Mouse (Mus musculus): ENCODE measurements around the gene Pou2f2. TPM values are rescaled to one million over a fixed set of nuclear protein-coding genes. Genes with fewer than 3 reads are reported as not detected.
"Not testable (repeated sequence)": the region's sequence is repeated elsewhere in the genome, so short reads cannot be mapped to it uniquely, and the experiment has no call there.

Pou2f2 gene
- polyA plus RNA-seq, 1 experiment from 2014 or later: 22.3 TPM

- Histone ChIP-seq H3K4me1 (peaks cover 13% of the 10 kb centered on the region), H3K27me3 (no peaks in the 10 kb centered on the region), H3K9me3 (no peaks in the 10 kb centered on the region), H3K36me3 (replicated peaks) (peaks cover 94% of the 10 kb centered on the region), H3K9ac (no peak overlapping the region), H3K27ac (no peak overlapping the region), H3K4me2 (no peak overlapping the region), H3K4me3 (replicated peaks) (no peak overlapping the region)
- WGBS: 91% methylated on average over 8 of the region's 8 CpGs
- ATAC-seq (ENCODE audit: low FRiP score): no peak
These were observed 115.6 kb downstream of the Pou2f2 start for GRCm38 (mm10) chr7:25063900-25064299.

- Histone ChIP-seq H3K9me3 (no peaks in the 10 kb centered on the region), H3K27ac (no peak overlapping the region), H3K36me3 (replicated peaks) (peaks cover 98% of the 10 kb centered on the region), H3K4me2 (no peak overlapping the region), H3K4me3 (replicated peaks) (no peak overlapping the region), H3K27me3 (no peaks in the 10 kb centered on the region), H3K9ac (no peak overlapping the region), H3K4me1 (peaks cover 8% of the 10 kb centered on the region)
- ATAC-seq (ENCODE audit: low FRiP score): no peak
- 93% methylated on average over 6 of the region's 6 CpGs for WGBS
These were observed 116.2 kb downstream of the Pou2f2 start for GRCm38 (mm10) chr7:25063346-25063745.

DNA sequence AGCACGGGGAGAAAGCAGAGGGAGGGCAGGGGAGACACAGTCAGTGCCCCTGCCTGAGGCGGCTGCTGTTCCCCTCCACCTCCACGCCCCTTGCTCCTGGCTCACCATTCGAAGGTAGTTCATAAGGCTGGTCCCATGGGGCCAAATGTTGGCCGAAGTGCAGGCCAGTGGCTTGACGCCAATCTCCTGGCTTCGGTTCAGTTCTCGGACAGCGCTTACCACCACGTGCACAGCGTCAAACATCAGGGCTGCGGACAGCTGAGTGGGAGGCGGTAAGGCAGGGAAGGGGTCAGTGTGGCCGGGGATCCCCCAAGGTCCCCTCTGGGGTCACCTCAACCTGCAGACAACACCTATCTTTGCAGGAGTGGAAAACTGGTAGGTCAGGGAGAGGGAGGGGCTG, 120.7 kb downstream of the Pou2f2 start:
- Histone ChIP-seq H3K4me1 (no peaks in the 10 kb centered on the region), H3K4me3 (replicated peaks) (no peak overlapping the region), H3K27ac (no peak overlapping the region), H3K9me3 (no peaks in the 10 kb centered on the region), H3K36me3 (replicated peaks) (peaks cover 99% of the 10 kb centered on the region), H3K4me2 (no peak overlapping the region), H3K27me3 (no peaks in the 10 kb centered on the region), H3K9ac (no peak overlapping the region)
- no peak for ATAC-seq (ENCODE audit: low FRiP score)
- 93% methylated on average over 14 of the region's 14 CpGs for WGBS

DNA sequence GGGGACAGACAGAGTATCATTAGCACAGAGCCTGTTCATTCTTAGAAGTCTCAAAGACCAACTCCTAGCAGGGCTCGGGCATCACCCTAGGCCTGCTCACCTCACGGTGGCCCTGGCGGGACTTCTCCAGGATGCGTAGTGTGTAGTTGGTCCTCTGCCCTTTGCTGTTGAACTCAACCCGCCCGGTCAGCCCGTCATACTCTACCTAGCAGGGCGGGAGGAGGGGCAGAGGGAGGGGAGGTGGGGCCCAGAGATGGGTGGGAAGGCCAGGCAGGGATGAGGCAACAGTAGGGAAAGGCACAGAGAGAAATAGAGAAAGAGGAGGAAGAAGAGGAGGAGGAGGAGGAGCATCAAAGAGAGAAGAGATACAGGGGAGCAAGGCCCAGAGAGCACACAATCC, 121.1 kb downstream of the Pou2f2 start:
- Histone ChIP-seq H3K9me3 (no peaks in the 10 kb centered on the region), H3K4me1 (no peaks in the 10 kb centered on the region), H3K27ac (no peak overlapping the region), H3K4me2 (no peak overlapping the region), H3K27me3 (no peaks in the 10 kb centered on the region), H3K9ac (no peak overlapping the region), H3K36me3 (replicated peaks) (peaks cover 99% of the 10 kb centered on the region), H3K4me3 (replicated peaks) (no peak overlapping the region)
- WGBS: 93% methylated on average over 8 of the region's 8 CpGs
- no peak for ATAC-seq (ENCODE audit: low FRiP score)

- no peaks in the 10 kb centered on the region for H3K27me3 ChIP-seq
- no peaks in the 10 kb centered on the region for H3K9me3 ChIP-seq
- no peaks in the 10 kb centered on the region for H3K4me1 ChIP-seq
- no peak overlapping the region for H3K9ac ChIP-seq
- 94% methylated on average over 5 of the region's 5 CpGs for WGBS
- no peak for ATAC-seq (ENCODE audit: low FRiP score)
- H3K4me2 ChIP-seq: no peak overlapping the region
- no peak overlapping the region for H3K4me3 ChIP-seq (replicated peaks)
- H3K36me3 ChIP-seq (replicated peaks): peaks cover 99% of the 10 kb centered on the region
- H3K27ac ChIP-seq: no peak overlapping the region
These were observed 121.6 kb downstream of the Pou2f2 start for GRCm38 (mm10) chr7:25057888-25058287.

DNA sequence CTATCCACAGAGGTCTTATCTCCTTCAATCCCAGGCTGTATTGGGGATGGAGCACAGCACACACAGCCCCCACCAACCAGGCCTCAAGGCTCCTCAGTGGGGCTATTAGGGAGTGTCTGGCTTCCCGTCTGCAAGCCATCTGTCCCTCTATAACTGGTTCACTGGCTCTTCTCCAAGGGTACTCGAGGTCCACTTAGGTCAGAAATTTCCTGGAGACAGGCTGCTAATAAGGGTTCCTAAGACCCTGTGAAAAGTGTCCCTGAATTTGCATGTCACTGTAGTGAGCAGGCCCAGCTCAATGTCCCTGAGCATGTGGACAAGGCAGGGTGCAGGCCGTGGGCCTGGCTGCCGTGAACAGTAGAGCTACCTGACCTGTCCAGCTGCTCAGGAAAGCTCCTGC, 122.6 kb downstream of the Pou2f2 start:
- H3K4me3 ChIP-seq (replicated peaks): no peak overlapping the region
- ATAC-seq (ENCODE audit: low FRiP score): no peak
- WGBS: 91% methylated on average over 4 of the region's 4 CpGs

GRCm38 (mm10) chr7:25052587-25052986, 126.9 kb downstream of the Pou2f2 start:
- no peaks in the 10 kb centered on the region for H3K4me1 ChIP-seq
- ATAC-seq (ENCODE audit: low FRiP score): no peak
- WGBS: 87% methylated on average over 3 of the region's 3 CpGs

More for the DNA sequence above, 122.6 kb downstream of the Pou2f2 start:
- Histone ChIP-seq H3K27me3 (no peaks in the 10 kb centered on the region), H3K9ac (no peak overlapping the region), H3K27ac (no peak overlapping the region), H3K4me1 (no peaks in the 10 kb centered on the region), H3K4me2 (no peak overlapping the region), H3K9me3 (no peaks in the 10 kb centered on the region), H3K36me3 (replicated peaks) (peaks cover 98% of the 10 kb centered on the region)

DNA sequence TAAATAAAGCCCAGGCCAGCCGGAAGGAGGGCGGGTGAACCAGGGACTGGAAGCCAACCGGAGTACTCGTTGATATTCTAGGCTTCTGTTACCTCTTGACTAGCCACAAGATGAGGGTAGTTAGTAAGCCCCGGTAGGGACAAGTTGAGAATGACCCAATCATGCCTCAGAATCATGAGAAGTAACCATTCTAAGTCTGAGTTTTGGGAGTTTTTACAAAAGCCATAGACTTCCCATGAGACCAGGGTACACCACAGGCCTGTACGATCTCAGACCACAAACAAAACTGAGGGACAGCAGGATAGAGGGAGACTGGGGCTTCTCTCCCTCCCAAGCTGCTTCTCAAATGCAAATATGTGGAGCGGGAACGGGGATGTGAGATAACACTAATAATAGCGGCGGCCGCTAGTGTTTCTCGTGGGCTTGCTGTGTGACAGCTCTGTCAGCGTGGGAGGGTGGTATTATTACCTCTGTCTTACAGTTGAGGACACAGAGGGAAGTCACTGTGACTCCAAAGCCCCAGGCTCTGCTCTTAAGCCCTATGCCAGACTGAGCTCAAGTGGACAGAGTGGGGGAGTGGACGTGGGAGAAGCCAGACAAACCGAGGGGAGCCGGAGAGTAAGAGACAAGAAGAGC, 130.1 kb downstream of the Pou2f2 start:
- Histone ChIP-seq H3K36me3 (replicated peaks) (peaks cover 86% of the 10 kb centered on the region), H3K27me3 (no peaks in the 10 kb centered on the region), H3K9me3 (no peaks in the 10 kb centered on the region), H3K27ac (no peak overlapping the region), H3K4me1 (no peaks in the 10 kb centered on the region), H3K4me2 (no peak overlapping the region), H3K9ac (no peak overlapping the region), H3K4me3 (replicated peaks) (no peak overlapping the region)
- WGBS: 87% methylated on average over 16 of the region's 16 CpGs
- ATAC-seq (ENCODE audit: low FRiP score): no peak

More at GRCm38 (mm10) chr7:25052587-25052986, 126.9 kb downstream of the Pou2f2 start:
- H3K9me3 ChIP-seq: no peaks in the 10 kb centered on the region
- H3K36me3 ChIP-seq (replicated peaks): peaks cover 87% of the 10 kb centered on the region
- H3K27ac ChIP-seq: no peak overlapping the region
- H3K4me3 ChIP-seq (replicated peaks): no peak overlapping the region
- H3K27me3 ChIP-seq: no peaks in the 10 kb centered on the region
- H3K4me2 ChIP-seq: no peak overlapping the region
- H3K9ac ChIP-seq: no peak overlapping the region

DNA sequence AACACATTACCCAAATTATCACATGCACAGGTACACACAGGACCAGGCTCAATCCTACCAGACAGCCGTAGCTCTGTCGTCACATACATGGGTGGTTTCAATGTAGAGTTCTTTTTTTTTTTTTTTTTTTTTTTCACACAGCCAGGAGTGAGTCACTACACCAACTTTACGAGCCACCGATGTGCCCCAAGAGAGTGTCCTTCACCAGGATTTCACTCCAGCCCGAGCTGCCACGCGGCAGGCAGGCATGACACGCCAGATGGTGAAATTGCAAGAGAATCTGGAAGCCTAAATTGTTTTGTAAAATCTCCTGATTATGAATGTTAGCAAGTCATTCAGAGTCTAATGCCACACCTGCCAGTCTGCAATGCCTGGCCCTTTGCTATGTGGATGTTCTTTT, 132.2 kb downstream of the Pou2f2 start:
- no peak overlapping the region for H3K4me2 ChIP-seq
- no peaks in the 10 kb centered on the region for H3K9me3 ChIP-seq
- no peaks in the 10 kb centered on the region for H3K4me1 ChIP-seq
- H3K4me3 ChIP-seq (replicated peaks): no peak overlapping the region
- 94% methylated on average over 8 of the region's 8 CpGs for WGBS
- H3K27me3 ChIP-seq: no peaks in the 10 kb centered on the region
- H3K9ac ChIP-seq: no peak overlapping the region
- ATAC-seq (ENCODE audit: low FRiP score): no peak
- peaks cover 87% of the 10 kb centered on the region for H3K36me3 ChIP-seq (replicated peaks)
- no peak overlapping the region for H3K27ac ChIP-seq

DNA sequence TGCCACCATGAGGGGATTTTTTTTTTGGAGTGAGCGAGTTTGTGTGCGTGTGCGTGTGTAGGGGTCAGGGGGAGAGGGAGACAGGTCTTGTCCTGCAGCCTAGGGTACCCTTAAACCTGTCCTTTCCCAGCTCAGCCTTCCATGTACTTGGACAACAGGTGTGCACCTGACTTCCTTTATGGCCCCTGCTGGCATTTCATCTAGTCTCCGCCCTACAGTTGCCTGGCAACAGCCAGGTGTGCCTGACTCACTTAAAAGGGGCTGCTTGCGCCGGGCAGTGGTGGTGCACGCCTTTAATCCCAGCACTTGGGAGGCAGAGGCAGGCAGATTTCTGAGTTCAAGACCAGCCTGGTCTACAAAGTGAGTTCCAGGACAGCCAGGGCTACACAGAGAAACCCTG, 134.9 kb downstream of the Pou2f2 start:
- not testable (repeated sequence) for ATAC-seq (ENCODE audit: low FRiP score); H3K27me3 ChIP-seq; H3K4me3 ChIP-seq (replicated peaks); H3K9me3 ChIP-seq; H3K4me2 ChIP-seq; H3K27ac ChIP-seq; H3K4me1 ChIP-seq; H3K9ac ChIP-seq
- WGBS: 95% methylated on average over 7 of the region's 7 CpGs
- peaks cover 96% of the 10 kb centered on the region for H3K36me3 ChIP-seq (replicated peaks)

GRCm38 (mm10) chr7:25041921-25042320, 137.6 kb downstream of the Pou2f2 start:
- H3K4me3 ChIP-seq (replicated peaks): no peak overlapping the region
- no peak overlapping the region for H3K9ac ChIP-seq
- H3K9me3 ChIP-seq: no peaks in the 10 kb centered on the region
- no peak overlapping the region for H3K4me2 ChIP-seq
- H3K4me1 ChIP-seq: no peaks in the 10 kb centered on the region
- peaks cover 98% of the 10 kb centered on the region for H3K36me3 ChIP-seq (replicated peaks)
- H3K27me3 ChIP-seq: no peaks in the 10 kb centered on the region
- 94% methylated on average over 12 of the region's 12 CpGs for WGBS
- no peak for ATAC-seq (ENCODE audit: low FRiP score)
- H3K27ac ChIP-seq: no peak overlapping the region
